Mouse (Mus musculus) intestine, postnatal 0 days (tissue): ENCODE data around the gene Ndufs8. TPM values are rescaled to one million over a fixed set of nuclear protein-coding genes. Genes with fewer than 3 reads are reported as not detected.

Source experiments
- ATAC-seq: fragments of 200-750 bp; cut with Nextera tagmentation; 2 replicates; pipeline ENCODE4 v1.8.0; 2017; ENCODE audit warnings: mild to moderate bottlenecking, moderate TSS enrichment, moderate library complexity
- H3K27ac ChIP-seq: fragments of 300-500 bp; sonication (generic); 2 replicates; pipeline ENCODE4 v1.5.1; 2014; ENCODE audit warnings: mild to moderate bottlenecking, low read depth, low read length, moderate library complexity
- H3K27me3 ChIP-seq: fragments of 300-500 bp; sonication (generic); replicated peaks from 2 replicates; pipeline ENCODE4 v1.6.1; 2014; ENCODE audit warnings: low read length, mixed read lengths; ENCODE audit not compliant: control insufficient read depth, insufficient read depth
- H3K36me3 ChIP-seq: fragments of 300-500 bp; sonication (generic); 2 replicates; pipeline ENCODE4 v1.6.1; 2014; ENCODE audit warnings: mild to moderate bottlenecking, moderate library complexity; ENCODE audit not compliant: control insufficient read depth, insufficient read depth
- H3K4me1 ChIP-seq: fragments of 300-500 bp; sonication (generic); replicated peaks from 2 replicates; pipeline ENCODE4 v1.6.1; 2014; ENCODE audit warnings: antibody characterized with exemption, low read length, mixed read lengths; ENCODE audit not compliant: control insufficient read depth, insufficient read depth
- H3K4me2 ChIP-seq: fragments of 300-500 bp; sonication (generic); replicated peaks from 2 replicates; pipeline ENCODE4 v1.6.1; 2014; ENCODE audit warnings: low read depth, mild to moderate bottlenecking, moderate library complexity
- H3K4me3 ChIP-seq: fragments of 300-500 bp; sonication (generic); 2 replicates; pipeline ENCODE4 v1.5.1; 2014; ENCODE audit warnings: low read depth, low read length
- H3K9ac ChIP-seq: fragments of 300-500 bp; sonication (generic); 2 replicates; pipeline ENCODE4 v1.6.1; 2014; ENCODE audit warnings: mild to moderate bottlenecking, low read depth, low read length
- H3K9me3 ChIP-seq: fragments of 300-500 bp; sonication (generic); 2 replicates; pipeline ENCODE4 v1.6.1; 2016; ENCODE audit warnings: mixed run types; ENCODE audit not compliant: control insufficient read depth
- CTCF ChIP-seq: sonication (generic); IDR thresholded peaks from 2 replicates; pipeline ENCODE4 v1.5.1; 2016; ENCODE audit warnings: low read depth, mild to moderate bottlenecking, control low read depth, antibody characterized with exemption, moderate library complexity
- WGBS: fragments of 180-500 bp; shearing (Covaris S2); extraction: QIAGEN DNeasy Blood & Tissue Kit; methylation state at CpG from one replicate; pipeline ENCODE4 v1.1.7; 2014; 5-methylcytosine and 5-hydroxymethylcytosine counted together
- polyA plus RNA-seq: library from polyadenylated mRNA; unstranded; fragments of >200 nt; fragmentation: Nextera tagmentation; extraction: Ambion mirVana; gene quantifications from 2 replicates; pipeline ENCODE4 v1.2.1, GENCODE M21; 2015

Ndufs8 gene
- polyA plus RNA-seq, 1 experiment from 2014 or later, result 317 TPM

DNA sequence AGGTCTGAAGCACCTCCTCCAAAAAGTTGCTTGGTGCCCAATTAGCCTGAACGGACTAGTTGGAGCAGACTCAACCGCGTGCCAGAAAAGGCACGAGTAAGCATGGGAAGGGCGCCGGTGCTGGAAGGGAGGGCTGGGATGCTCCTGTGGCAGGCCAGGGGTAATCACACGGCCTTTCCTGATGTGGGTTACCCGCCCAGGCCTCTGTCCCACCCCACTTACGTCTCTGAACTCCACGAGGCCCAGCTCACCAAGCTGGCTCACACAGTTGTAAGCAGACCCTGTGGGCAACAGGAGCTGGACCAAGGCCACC is 8.3 kb downstream of the Ndufs8 start:
- 59% methylated on average over 10 of the region's 10 CpGs for WGBS
- H3K27ac ChIP-seq, result no peak overlapping the region
- peak overlapping the region; percentile 75 for H3K4me2 ChIP-seq
- no peak overlapping the region for H3K4me3 ChIP-seq
- H3K9ac ChIP-seq, result no peak overlapping the region
- H3K36me3 ChIP-seq, result peaks cover 41% of the 10 kb centered on the region
- peaks cover 13% of the 10 kb centered on the region; the same call in 1 of the 2 replicates for H3K4me1 ChIP-seq
- TF ChIP-seq CTCF, result no peak
- no peaks in the 10 kb centered on the region for H3K9me3 ChIP-seq
- no peaks in the 10 kb centered on the region for H3K27me3 ChIP-seq
- ATAC-seq, result no peak

DNA sequence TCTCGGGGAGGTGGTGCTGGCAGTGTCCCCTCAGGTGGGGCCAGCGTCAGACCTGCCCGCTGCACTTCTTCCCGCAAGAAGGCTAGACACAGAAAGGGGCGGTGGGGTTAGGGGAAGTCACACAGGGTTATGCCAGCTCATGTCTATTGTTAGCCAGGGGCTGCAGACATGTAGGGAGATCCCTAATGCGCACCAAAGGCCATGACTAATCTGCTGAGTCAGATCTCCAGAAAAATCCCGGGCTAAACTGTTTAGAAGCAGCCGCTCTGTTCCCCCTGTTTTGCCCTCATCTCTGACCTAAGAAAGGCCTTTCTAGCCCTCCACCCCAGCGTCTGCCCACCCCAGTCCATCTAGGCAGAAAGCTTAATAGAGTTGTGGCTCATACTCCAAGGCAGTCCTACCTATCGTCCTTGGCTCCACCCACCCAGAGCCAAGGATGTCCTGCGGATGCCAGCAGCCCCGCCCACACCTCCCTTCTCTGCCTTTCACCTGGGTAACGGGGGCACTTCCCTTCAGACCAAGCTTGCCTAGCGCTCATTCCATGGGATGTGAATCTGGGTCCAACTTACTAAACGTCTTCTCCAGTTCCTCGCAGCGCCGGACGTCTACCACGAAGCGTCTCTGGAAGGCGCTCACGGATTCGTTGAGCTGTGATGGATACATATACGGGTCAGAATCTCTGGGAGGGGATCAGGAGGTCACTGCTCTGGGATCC is 8.8 kb downstream of the Ndufs8 start:
- H3K9me3 ChIP-seq, result no peaks in the 10 kb centered on the region
- H3K9ac ChIP-seq, result no peak overlapping the region
- H3K27me3 ChIP-seq, result no peaks in the 10 kb centered on the region
- no peak overlapping the region for H3K27ac ChIP-seq
- H3K4me3 ChIP-seq, result no peak overlapping the region
- H3K36me3 ChIP-seq, result peaks cover 45% of the 10 kb centered on the region
- peak overlapping the region; percentile 75 for H3K4me2 ChIP-seq
- 78% methylated on average over 25 of the region's 25 CpGs for WGBS
- H3K4me1 ChIP-seq, result peaks cover 10% of the 10 kb centered on the region; the same call in 1 of the 2 replicates
- no peak for TF ChIP-seq CTCF
- ATAC-seq, result no peak

DNA sequence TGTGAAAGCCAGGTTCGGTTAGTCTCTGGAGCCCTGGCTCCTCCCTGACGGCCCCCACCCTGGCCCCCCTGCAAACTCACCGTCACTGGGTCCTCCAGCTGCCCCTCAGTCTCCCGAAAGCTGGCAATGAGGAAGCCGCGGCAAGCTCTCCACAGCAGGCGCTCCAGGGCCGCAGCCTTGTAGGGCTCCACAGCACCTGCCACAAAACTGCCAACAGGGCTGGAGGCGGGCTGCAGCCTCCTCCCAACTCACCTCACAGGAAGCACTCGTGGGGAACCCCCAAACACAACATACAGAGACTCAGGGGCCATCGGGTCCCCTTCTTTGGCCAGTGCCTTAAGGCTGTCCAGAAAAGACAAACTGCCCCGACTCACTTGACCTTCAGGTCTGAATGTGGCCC is 9.6 kb downstream of the Ndufs8 start:
- no peak for ATAC-seq
- WGBS, result 79% methylated on average over 12 of the region's 12 CpGs
- H3K27ac ChIP-seq, result no peak overlapping the region
- no peaks in the 10 kb centered on the region for H3K9me3 ChIP-seq
- no peak overlapping the region for H3K4me2 ChIP-seq
- no peak overlapping the region for H3K9ac ChIP-seq
- no peak overlapping the region for H3K4me3 ChIP-seq
- no peaks in the 10 kb centered on the region for H3K27me3 ChIP-seq
- H3K36me3 ChIP-seq, result peaks cover 53% of the 10 kb centered on the region
- no peak for TF ChIP-seq CTCF
- peaks cover 9% of the 10 kb centered on the region; the same call in 1 of the 2 replicates for H3K4me1 ChIP-seq

DNA sequence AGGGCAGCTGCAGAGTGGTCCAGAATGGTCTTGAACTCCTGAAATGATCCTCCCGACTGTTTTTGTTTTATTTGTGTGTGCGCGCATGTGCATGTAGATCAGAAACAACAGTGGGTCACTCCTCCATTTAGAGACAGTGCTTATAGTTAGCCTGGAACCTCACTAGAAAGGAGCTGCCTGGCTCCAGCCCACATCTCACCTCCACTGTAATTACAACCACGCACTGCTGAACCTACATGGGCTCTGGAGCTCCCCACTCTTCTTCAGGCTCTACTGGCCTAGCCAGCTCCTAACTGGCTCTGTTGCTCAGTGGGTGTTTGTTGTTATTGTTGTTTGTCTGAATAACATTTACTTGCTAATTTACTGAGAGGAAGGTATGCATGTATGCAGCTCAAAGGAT is 13.0 kb downstream of the Ndufs8 start:
- no peak for TF ChIP-seq CTCF
- no peak overlapping the region for H3K4me3 ChIP-seq
- ATAC-seq, result no peak
- H3K27me3 ChIP-seq, result no peaks in the 10 kb centered on the region
- WGBS, result 93% methylated on average over 4 of the region's 4 CpGs
- no peaks in the 10 kb centered on the region for H3K9me3 ChIP-seq
- H3K36me3 ChIP-seq, result peaks cover 87% of the 10 kb centered on the region
- H3K9ac ChIP-seq, result no peak overlapping the region
- no peak overlapping the region for H3K4me2 ChIP-seq
- H3K4me1 ChIP-seq, result no peaks in the 10 kb centered on the region; the same call in 1 of the 2 replicates
- no peak overlapping the region for H3K27ac ChIP-seq

DNA sequence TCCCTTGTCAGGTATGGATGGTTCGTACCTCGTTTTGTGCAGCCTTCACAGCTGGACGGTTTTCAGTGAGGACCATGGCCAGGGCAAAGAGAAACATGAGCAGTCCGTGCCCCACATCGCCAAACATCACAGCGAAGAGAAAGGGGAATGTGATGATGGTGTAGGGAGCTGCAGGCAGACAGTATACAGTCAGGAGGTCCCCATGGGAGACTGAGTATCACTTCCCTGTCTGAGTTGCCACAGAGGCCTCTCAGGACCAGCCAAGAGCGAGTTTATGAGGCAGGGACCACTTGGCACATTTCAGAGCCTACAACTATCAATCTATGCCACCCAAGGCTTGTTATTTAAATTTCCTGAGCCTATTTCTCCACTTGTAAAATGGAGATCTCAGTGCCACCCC is 13.6 kb downstream of the Ndufs8 start:
- ATAC-seq, result no peak
- 84% methylated on average over 7 of the region's 7 CpGs for WGBS
- Histone ChIP-seq H3K9me3 (no peaks in the 10 kb centered on the region), H3K4me2 (no peak overlapping the region), H3K27me3 (no peaks in the 10 kb centered on the region), H3K4me1 (no peaks in the 10 kb centered on the region), H3K27ac (no peak overlapping the region), H3K9ac (no peak overlapping the region), H3K4me3 (no peak overlapping the region), H3K36me3 (peaks cover 89% of the 10 kb centered on the region)
- TF ChIP-seq CTCF, result no peak

DNA sequence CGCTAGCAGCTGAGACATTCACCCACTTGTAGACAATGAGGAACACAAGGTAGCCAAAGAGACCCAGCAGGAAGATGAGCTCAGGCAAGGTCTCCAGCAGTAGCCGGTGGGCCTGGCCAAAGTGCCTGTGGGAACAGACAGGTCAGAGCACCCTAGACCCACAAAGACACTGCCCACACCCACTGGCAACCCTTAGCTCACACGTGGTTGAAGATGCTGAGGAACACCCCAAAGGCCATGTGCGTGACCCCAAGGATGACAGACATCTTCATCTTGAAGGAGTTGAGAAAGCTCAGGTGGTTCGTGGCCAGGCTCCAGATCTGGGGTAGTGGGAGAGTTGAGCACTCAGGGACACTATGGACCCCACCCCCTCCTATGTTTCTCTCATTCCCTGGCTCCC is 15.0 kb downstream of the Ndufs8 start:
- H3K4me3 ChIP-seq, result no peak overlapping the region
- no peaks in the 10 kb centered on the region for H3K4me1 ChIP-seq
- no peak overlapping the region for H3K4me2 ChIP-seq
- ATAC-seq, result no peak
- peaks cover 90% of the 10 kb centered on the region for H3K36me3 ChIP-seq
- no peaks in the 10 kb centered on the region for H3K9me3 ChIP-seq
- 94% methylated on average over 5 of the region's 5 CpGs for WGBS
- no peaks in the 10 kb centered on the region for H3K27me3 ChIP-seq
- no peak for TF ChIP-seq CTCF
- no peak overlapping the region for H3K27ac ChIP-seq
- no peak overlapping the region for H3K9ac ChIP-seq
